Mouse (Mus musculus): ENCODE measurements at regions not wholly inside any gene's neighbourhood (a gene's known extent, or its start where the extent isn't known, plus 50 kb on each side); places are given as distances from the start of the nearest gene placed in this dataset.
A peak's percentile ranks its signal among the peaks of the same experiment; 100 is the strongest.

DNA sequence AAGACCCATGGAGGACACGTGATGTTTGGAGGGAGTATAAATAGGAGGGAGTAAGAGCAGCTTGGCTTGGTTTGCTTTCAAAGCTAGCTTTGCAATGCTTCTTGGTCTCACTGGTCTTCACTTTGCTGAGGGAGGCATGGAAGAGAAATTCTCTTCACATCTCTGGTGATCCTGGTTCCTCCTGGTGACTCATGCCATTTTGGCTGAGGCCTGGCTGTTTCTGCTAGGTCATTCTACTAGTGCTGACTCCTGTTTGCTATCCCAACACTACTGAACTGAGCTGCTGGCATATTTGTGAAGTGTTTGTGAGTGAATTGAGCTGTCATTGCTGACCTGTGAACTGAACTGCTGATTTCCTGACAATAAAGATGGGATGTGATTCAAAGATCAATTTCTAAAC, 288.3 kb upstream of the Mctp2 start:
- no peaks in the 10 kb centered on the region for H3K36me3 ChIP-seq (replicated peaks; ENCODE audit: control insufficient read depth, insufficient read depth, low read depth, low read length)
- DNase-seq (ENCODE audit: low spot score), result no peak
- H3K4me2 ChIP-seq (ENCODE audit: low read depth, low read length), result no peak overlapping the region
- H3K9me3 ChIP-seq (replicated peaks; ENCODE audit: control insufficient read depth, low read length), result no peaks in the 10 kb centered on the region
- WGBS, result 90% methylated on average over 1 of the region's 1 CpGs
- H3K9ac ChIP-seq (replicated peaks; ENCODE audit: low read length), result no peak overlapping the region
- no peak overlapping the region for H3K4me3 ChIP-seq (ENCODE audit: low read depth, low read length)
- H3K27me3 ChIP-seq (ENCODE audit: control insufficient read depth, insufficient read depth, low read length), result no peaks in the 10 kb centered on the region
- H3K27ac ChIP-seq (replicated peaks; ENCODE audit: low read depth, low read length), result no peak overlapping the region
- no peak for ATAC-seq (replicated peaks; ENCODE audit: insufficient number of reproducible peaks, low FRiP score, low TSS enrichment, low read depth)
- H3K4me1 ChIP-seq (ENCODE audit: control insufficient read depth, insufficient read depth, low read length), result no peaks in the 10 kb centered on the region

DNA sequence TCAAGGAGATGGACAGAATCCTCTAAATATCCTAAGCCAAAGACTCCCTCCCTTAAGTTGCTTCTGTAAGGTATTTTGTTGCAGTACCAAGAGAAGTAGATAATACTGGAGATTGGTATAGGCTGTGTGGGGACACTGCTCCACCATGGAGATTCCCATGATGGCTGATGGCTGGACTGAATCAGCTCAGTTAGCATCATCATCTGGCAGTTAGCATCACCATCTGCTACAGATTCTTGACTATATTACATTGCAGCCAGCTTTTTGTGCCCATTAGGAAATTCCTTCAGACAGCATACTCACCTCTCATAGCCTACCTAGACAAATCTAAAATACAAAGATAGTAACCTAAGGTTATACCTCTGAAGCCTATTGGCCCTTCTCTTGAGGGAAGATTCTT, 290.6 kb upstream of the Mctp2 start:
- Histone ChIP-seq H3K4me1 (ENCODE audit: control insufficient read depth, insufficient read depth, low read length) (no peaks in the 10 kb centered on the region), H3K4me2 (ENCODE audit: low read depth, low read length) (no peak overlapping the region), H3K27ac (replicated peaks; ENCODE audit: low read depth, low read length) (no peak overlapping the region), H3K9me3 (replicated peaks; ENCODE audit: control insufficient read depth, low read length) (no peaks in the 10 kb centered on the region), H3K27me3 (ENCODE audit: control insufficient read depth, insufficient read depth, low read length) (no peaks in the 10 kb centered on the region), H3K36me3 (replicated peaks; ENCODE audit: control insufficient read depth, insufficient read depth, low read depth, low read length) (no peaks in the 10 kb centered on the region), H3K4me3 (ENCODE audit: low read depth, low read length) (no peak overlapping the region), H3K9ac (replicated peaks; ENCODE audit: low read length) (no peak overlapping the region)
- DNase-seq (ENCODE audit: low spot score) (no peak), ATAC-seq (replicated peaks; ENCODE audit: insufficient number of reproducible peaks, low FRiP score, low TSS enrichment, low read depth) (no peak)

DNA sequence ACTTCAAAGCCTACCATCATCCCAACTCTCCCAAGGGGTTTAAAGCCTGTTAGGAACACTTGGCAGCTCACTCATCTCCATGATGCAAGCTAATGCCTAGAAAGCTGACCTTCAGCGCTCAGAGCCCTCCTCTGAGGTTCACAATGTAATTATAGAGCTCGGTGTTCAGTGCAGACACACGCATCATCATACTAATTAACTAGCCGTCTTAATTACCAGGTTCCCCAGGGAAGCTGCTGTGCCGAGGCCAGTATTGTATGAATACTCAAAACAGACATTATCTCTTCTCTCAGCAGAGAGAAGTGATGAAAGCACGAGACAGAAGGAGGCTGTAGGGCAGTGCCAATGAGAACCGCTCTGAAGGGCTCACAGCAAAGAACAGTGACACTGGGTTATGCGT, 295.5 kb upstream of the Mctp2 start:
- no peak for ATAC-seq (replicated peaks; ENCODE audit: insufficient number of reproducible peaks, low FRiP score, low TSS enrichment, low read depth)
- Histone ChIP-seq H3K27me3 (ENCODE audit: control insufficient read depth, insufficient read depth, low read length) (no peaks in the 10 kb centered on the region), H3K4me2 (ENCODE audit: low read depth, low read length) (no peak overlapping the region), H3K36me3 (replicated peaks; ENCODE audit: control insufficient read depth, insufficient read depth, low read depth, low read length) (no peaks in the 10 kb centered on the region), H3K9ac (replicated peaks; ENCODE audit: low read length) (no peak overlapping the region), H3K4me1 (ENCODE audit: control insufficient read depth, insufficient read depth, low read length) (no peaks in the 10 kb centered on the region), H3K27ac (replicated peaks; ENCODE audit: low read depth, low read length) (no peak overlapping the region), H3K4me3 (ENCODE audit: low read depth, low read length) (no peak overlapping the region), H3K9me3 (replicated peaks; ENCODE audit: control insufficient read depth, low read length) (no peaks in the 10 kb centered on the region)
- WGBS, result 76% methylated on average over 8 of the region's 8 CpGs
- no peak for DNase-seq (ENCODE audit: low spot score)

DNA sequence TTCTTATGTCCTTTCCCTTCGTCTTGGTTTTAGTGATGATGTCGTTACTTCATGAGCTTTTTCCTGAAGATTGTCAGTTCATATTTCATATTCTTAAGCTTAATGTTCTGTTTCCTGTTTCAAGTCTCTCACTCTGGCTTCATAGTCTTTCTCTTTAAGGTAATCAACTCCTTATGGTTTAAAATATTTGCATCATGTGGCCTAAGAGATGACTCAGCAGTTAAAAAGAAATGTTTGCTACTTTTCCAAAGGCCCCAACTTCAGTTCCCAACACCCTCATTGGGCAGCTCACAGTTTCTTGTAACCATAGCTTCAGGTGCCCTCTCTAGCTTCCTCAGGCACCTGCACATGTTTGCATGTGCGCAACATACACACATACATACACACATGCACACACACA, 303.4 kb upstream of the Mctp2 start:
- 75% methylated on average over 3 of the region's 3 CpGs for WGBS
- Histone ChIP-seq H3K9me3 (replicated peaks; ENCODE audit: control insufficient read depth, low read length) (no peaks in the 10 kb centered on the region), H3K27ac (replicated peaks; ENCODE audit: low read depth, low read length) (no peak overlapping the region), H3K9ac (replicated peaks; ENCODE audit: low read length) (no peak overlapping the region), H3K27me3 (ENCODE audit: control insufficient read depth, insufficient read depth, low read length) (no peaks in the 10 kb centered on the region), H3K4me2 (ENCODE audit: low read depth, low read length) (no peak overlapping the region), H3K36me3 (replicated peaks; ENCODE audit: control insufficient read depth, insufficient read depth, low read depth, low read length) (no peaks in the 10 kb centered on the region), H3K4me3 (ENCODE audit: low read depth, low read length) (no peak overlapping the region), H3K4me1 (ENCODE audit: control insufficient read depth, insufficient read depth, low read length) (no peaks in the 10 kb centered on the region)
- no peak for DNase-seq (ENCODE audit: low spot score)
- no peak for ATAC-seq (replicated peaks; ENCODE audit: insufficient number of reproducible peaks, low FRiP score, low TSS enrichment, low read depth)

DNA sequence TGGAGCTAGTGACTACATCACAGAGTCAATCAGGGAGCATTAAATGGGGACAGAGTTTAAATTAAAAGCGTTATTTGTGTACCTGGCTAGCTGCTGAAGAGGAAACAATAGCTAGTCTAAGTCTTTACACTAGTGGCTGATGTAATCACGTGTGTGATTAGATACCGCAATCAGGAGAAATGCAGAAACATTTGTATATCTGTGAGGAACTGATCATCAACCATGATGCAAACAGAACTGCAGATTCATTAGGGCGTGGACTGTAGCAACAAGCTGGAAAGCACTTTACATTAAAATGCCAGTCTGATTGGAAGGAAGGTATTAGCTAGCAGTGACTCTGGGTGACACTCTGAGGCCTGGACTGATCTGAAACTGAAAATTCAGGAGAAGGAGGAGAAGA, 308.8 kb upstream of the Mctp2 start:
- no peak overlapping the region for H3K9ac ChIP-seq (replicated peaks; ENCODE audit: low read length)
- H3K4me2 ChIP-seq (ENCODE audit: low read depth, low read length), result no peak overlapping the region
- WGBS, result 79% methylated on average over 4 of the region's 4 CpGs
- H3K27me3 ChIP-seq (ENCODE audit: control insufficient read depth, insufficient read depth, low read length), result no peaks in the 10 kb centered on the region
- DNase-seq (ENCODE audit: low spot score), result no peak
- H3K27ac ChIP-seq (replicated peaks; ENCODE audit: low read depth, low read length), result no peak overlapping the region
- H3K4me1 ChIP-seq (ENCODE audit: control insufficient read depth, insufficient read depth, low read length), result no peaks in the 10 kb centered on the region
- no peak overlapping the region for H3K4me3 ChIP-seq (ENCODE audit: low read depth, low read length)
- ATAC-seq (replicated peaks; ENCODE audit: insufficient number of reproducible peaks, low FRiP score, low TSS enrichment, low read depth), result no peak
- no peaks in the 10 kb centered on the region for H3K9me3 ChIP-seq (replicated peaks; ENCODE audit: control insufficient read depth, low read length)
- H3K36me3 ChIP-seq (replicated peaks; ENCODE audit: control insufficient read depth, insufficient read depth, low read depth, low read length), result no peaks in the 10 kb centered on the region

DNA sequence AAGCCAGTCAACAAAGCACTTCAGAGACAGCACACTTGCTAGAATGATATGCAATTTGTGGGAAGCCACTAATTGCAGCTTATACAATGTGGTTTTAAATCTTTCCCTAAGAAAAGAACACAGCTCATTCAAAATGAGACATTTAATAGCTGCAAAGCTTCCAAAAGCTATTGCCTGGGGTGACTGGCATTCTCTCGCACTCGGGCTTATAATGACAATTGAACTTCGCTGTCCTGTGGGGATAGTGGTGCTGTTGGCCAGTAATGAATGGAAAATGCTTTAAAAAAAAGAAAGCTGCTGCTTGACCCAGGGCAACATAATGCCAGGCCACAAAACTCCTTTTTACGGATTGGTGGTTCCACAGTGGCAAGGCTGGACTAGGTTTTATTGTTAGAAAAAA, 321.0 kb upstream of the Mctp2 start:
- Histone ChIP-seq H3K4me2 (ENCODE audit: low read depth, low read length) (no peak overlapping the region), H3K4me3 (ENCODE audit: low read depth, low read length) (no peak overlapping the region), H3K27me3 (ENCODE audit: control insufficient read depth, insufficient read depth, low read length) (no peaks in the 10 kb centered on the region), H3K27ac (replicated peaks; ENCODE audit: low read depth, low read length) (no peak overlapping the region), H3K9me3 (replicated peaks; ENCODE audit: control insufficient read depth, low read length) (no peaks in the 10 kb centered on the region), H3K4me1 (ENCODE audit: control insufficient read depth, insufficient read depth, low read length) (no peaks in the 10 kb centered on the region), H3K36me3 (replicated peaks; ENCODE audit: control insufficient read depth, insufficient read depth, low read depth, low read length) (no peaks in the 10 kb centered on the region), H3K9ac (replicated peaks; ENCODE audit: low read length) (no peak overlapping the region)
- ATAC-seq (replicated peaks; ENCODE audit: insufficient number of reproducible peaks, low FRiP score, low TSS enrichment, low read depth), result no peak
- WGBS, result 63% methylated on average over 4 of the region's 4 CpGs
- DNase-seq (ENCODE audit: low spot score), result no peak

DNA sequence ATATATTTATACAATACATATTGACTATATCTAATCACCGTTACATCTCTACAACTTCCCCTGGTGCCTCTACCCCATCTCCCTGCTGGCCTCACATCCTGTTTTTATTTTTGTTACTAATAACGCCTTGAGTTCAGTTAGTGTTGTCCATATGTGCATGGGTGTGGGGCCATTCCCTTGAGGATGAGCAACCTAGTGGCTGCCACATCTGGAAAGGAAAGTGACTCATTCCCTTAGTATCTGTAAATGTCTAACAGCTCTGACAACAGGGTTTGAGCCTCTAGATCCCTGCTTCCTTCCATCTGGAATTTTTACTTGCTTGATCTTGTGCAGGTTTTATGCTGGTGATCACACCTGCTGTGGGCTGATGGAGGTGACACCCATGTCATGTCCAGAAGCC, 333.2 kb upstream of the Mctp2 start:
- WGBS, result 59% methylated on average over 2 of the region's 2 CpGs
- Histone ChIP-seq H3K4me1 (ENCODE audit: control insufficient read depth, insufficient read depth, low read length) (no peaks in the 10 kb centered on the region), H3K4me3 (ENCODE audit: low read depth, low read length) (no peak overlapping the region), H3K9ac (replicated peaks; ENCODE audit: low read length) (no peak overlapping the region), H3K4me2 (ENCODE audit: low read depth, low read length) (no peak overlapping the region), H3K27ac (replicated peaks; ENCODE audit: low read depth, low read length) (no peak overlapping the region), H3K27me3 (ENCODE audit: control insufficient read depth, insufficient read depth, low read length) (no peaks in the 10 kb centered on the region), H3K36me3 (replicated peaks; ENCODE audit: control insufficient read depth, insufficient read depth, low read depth, low read length) (no peaks in the 10 kb centered on the region), H3K9me3 (replicated peaks; ENCODE audit: control insufficient read depth, low read length) (no peaks in the 10 kb centered on the region)
- DNase-seq (ENCODE audit: low spot score) (no peak), ATAC-seq (replicated peaks; ENCODE audit: insufficient number of reproducible peaks, low FRiP score, low TSS enrichment, low read depth) (no peak)

DNA sequence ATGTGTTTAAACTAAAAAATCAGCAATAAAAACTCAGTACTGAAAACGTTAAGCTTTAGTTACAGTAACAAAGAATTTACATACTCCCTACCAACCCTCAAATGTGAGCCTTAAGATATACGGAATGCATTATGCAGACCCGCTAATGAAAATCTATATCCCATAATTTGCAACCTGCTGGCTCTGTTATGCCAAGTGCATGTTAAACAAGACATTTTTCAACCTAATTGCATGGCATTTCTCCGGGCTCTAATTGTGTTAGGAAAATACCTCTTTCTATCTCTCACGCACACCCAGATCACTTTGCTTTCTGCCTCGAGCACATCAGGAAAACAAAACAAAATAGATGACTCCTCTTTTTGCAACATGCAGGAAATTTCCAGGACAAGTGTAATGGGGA, 368.6 kb upstream of the Mctp2 start:
- H3K4me2 ChIP-seq (ENCODE audit: low read depth, low read length), result no peak overlapping the region
- no peak for ATAC-seq (replicated peaks; ENCODE audit: insufficient number of reproducible peaks, low FRiP score, low TSS enrichment, low read depth)

DNA sequence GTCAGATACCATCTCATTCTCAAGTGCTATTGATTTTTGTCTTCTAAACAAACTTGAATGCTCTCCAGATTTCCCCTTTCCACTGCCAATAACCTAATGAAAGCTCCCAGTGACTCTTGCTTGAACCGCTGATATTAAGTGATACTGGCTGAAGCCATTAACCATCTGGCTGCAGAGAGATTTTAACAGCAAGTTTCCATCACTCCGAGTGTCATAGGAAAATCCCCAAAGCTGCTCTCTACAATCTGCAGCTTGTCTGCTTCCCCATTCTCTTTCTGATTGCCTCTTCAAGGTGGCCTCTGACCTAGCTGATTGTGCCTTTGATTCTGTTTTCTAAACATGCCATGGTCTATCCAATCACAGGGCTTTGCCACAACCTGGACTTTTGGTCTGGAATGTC, 379.4 kb upstream of the Mctp2 start:
- H3K27me3 ChIP-seq (ENCODE audit: control insufficient read depth, insufficient read depth, low read length), result no peaks in the 10 kb centered on the region
- H3K4me3 ChIP-seq (ENCODE audit: low read depth, low read length), result no peak overlapping the region
- WGBS, result 34% methylated on average over 2 of the region's 2 CpGs
- H3K4me1 ChIP-seq (ENCODE audit: control insufficient read depth, insufficient read depth, low read length), result no peaks in the 10 kb centered on the region
- H3K9ac ChIP-seq (replicated peaks; ENCODE audit: low read length), result no peak overlapping the region
- H3K4me2 ChIP-seq (ENCODE audit: low read depth, low read length), result no peak overlapping the region
- H3K27ac ChIP-seq (replicated peaks; ENCODE audit: low read depth, low read length), result no peak overlapping the region
- ATAC-seq (replicated peaks; ENCODE audit: insufficient number of reproducible peaks, low FRiP score, low TSS enrichment, low read depth) (no peak), DNase-seq (ENCODE audit: low spot score) (peak; percentile 9)
- no peaks in the 10 kb centered on the region for H3K36me3 ChIP-seq (replicated peaks; ENCODE audit: control insufficient read depth, insufficient read depth, low read depth, low read length)
- H3K9me3 ChIP-seq (replicated peaks; ENCODE audit: control insufficient read depth, low read length), result no peaks in the 10 kb centered on the region

More for the DNA sequence above, 368.6 kb upstream of the Mctp2 start:
- no peak overlapping the region for H3K9ac ChIP-seq (replicated peaks; ENCODE audit: low read length)
- no peak overlapping the region for H3K4me3 ChIP-seq (ENCODE audit: low read depth, low read length)
- no peak for DNase-seq (ENCODE audit: low spot score)
- WGBS, result 78% methylated on average over 6 of the region's 6 CpGs
- H3K4me1 ChIP-seq (ENCODE audit: control insufficient read depth, insufficient read depth, low read length), result no peaks in the 10 kb centered on the region
- no peaks in the 10 kb centered on the region for H3K27me3 ChIP-seq (ENCODE audit: control insufficient read depth, insufficient read depth, low read length)
- H3K27ac ChIP-seq (replicated peaks; ENCODE audit: low read depth, low read length), result no peak overlapping the region
- H3K9me3 ChIP-seq (replicated peaks; ENCODE audit: control insufficient read depth, low read length), result no peaks in the 10 kb centered on the region
- H3K36me3 ChIP-seq (replicated peaks; ENCODE audit: control insufficient read depth, insufficient read depth, low read depth, low read length), result no peaks in the 10 kb centered on the region

Data from embryonic facial prominence, embryonic 11.5 days (tissue).